Mouse (Mus musculus) neural tube, embryonic 15.5 days (tissue): ENCODE results near the gene Zfp747. TPM values are rescaled to one million over a fixed set of nuclear protein-coding genes. Genes with fewer than 3 reads are reported as not detected.

ENCODE experiments used
- ATAC-seq: fragments of 200-750 bp; cut with Nextera tagmentation; 2 replicates; pipeline ENCODE4 v1.8.0; 2017; ENCODE audit warnings: mild to moderate bottlenecking, moderate TSS enrichment, moderate library complexity; ENCODE audit not compliant: low FRiP score
- H3K27ac ChIP-seq: fragments of 300-500 bp; sonication (generic); replicated peaks from 2 replicates; pipeline ENCODE4 v1.5.1; 2015; ENCODE audit warnings: mild to moderate bottlenecking, inconsistent platforms
- H3K27me3 ChIP-seq: fragments of 300-500 bp; sonication (generic); replicated peaks from 2 replicates; pipeline ENCODE4 v1.6.1; 2015; ENCODE audit warnings: inconsistent platforms
- H3K36me3 ChIP-seq: fragments of 300-500 bp; sonication (generic); 2 replicates; pipeline ENCODE4 v1.6.1; 2015; ENCODE audit warnings: inconsistent platforms
- H3K4me1 ChIP-seq: fragments of 300-500 bp; sonication (generic); 2 replicates; pipeline ENCODE4 v1.6.1; 2015; ENCODE audit warnings: inconsistent platforms
- H3K4me2 ChIP-seq: fragments of 300-500 bp; sonication (generic); 2 replicates; pipeline ENCODE4 v1.6.1; 2015; ENCODE audit warnings: inconsistent platforms, mild to moderate bottlenecking, moderate library complexity
- H3K4me3 ChIP-seq: fragments of 300-500 bp; sonication (generic); replicated peaks from 2 replicates; pipeline ENCODE4 v1.5.1; 2015; ENCODE audit warnings: mild to moderate bottlenecking, inconsistent platforms
- H3K9ac ChIP-seq: fragments of 300-500 bp; sonication (generic); replicated peaks from 2 replicates; pipeline ENCODE4 v1.6.1; 2015; ENCODE audit warnings: mild to moderate bottlenecking, inconsistent platforms
- H3K9me3 ChIP-seq: fragments of 300-500 bp; sonication (generic); replicated peaks from 2 replicates; pipeline ENCODE4 v1.6.1; 2016; ENCODE audit warnings: inconsistent platforms
- WGBS: fragments of 180-500 bp; shearing (Covaris S2); methylation state at CpG from one replicate; pipeline ENCODE4 v1.1.7; 2015; ENCODE audit warnings: mixed read lengths; 5-methylcytosine and 5-hydroxymethylcytosine counted together
- polyA plus RNA-seq: library from polyadenylated mRNA; unstranded; fragments of >200 nt; fragmentation: Nextera tagmentation; extraction: Ambion mirVana; gene quantifications from 2 replicates; pipeline ENCODE4 v1.2.1, GENCODE M21; 2015

The Zfp747 gene
- polyA plus RNA-seq, 1 experiment from 2014 or later, result 8.5 TPM

- no peak overlapping the region for H3K27ac ChIP-seq
- 88% methylated on average over 7 of the region's 7 CpGs for WGBS
- no peaks in the 10 kb centered on the region for H3K36me3 ChIP-seq
- no peak overlapping the region for H3K4me3 ChIP-seq
- no peak overlapping the region for H3K4me2 ChIP-seq
- H3K9ac ChIP-seq, result no peak overlapping the region
- H3K27me3 ChIP-seq, result no peaks in the 10 kb centered on the region
- no peak for ATAC-seq
- 0 out of 2 replicates have a peak, but pooled peaks cover 4% of the 10 kb centered on the region for H3K4me1 ChIP-seq
- H3K9me3 ChIP-seq, result no peaks in the 10 kb centered on the region
Measured at GRCm38 (mm10) chr7:127324944-127325343, 50.9 kb downstream of the Zfp747 start.

Other genes with a start within 250 kb of the Zfp747 start
- gene Spn, start 238.2 kb downstream of the Zfp747 start, polyA plus RNA-seq, result 0.08 and 2.8 TPM in 2 replicates
- 64.2 and 65.8 TPM in 2 replicates for gene Cd2bp2, start 180.0 kb downstream of the Zfp747 start, polyA plus RNA-seq
- 30.0 and 35.6 TPM in 2 replicates for gene Tbc1d10b, start 167.6 kb downstream of the Zfp747 start, polyA plus RNA-seq
- gene Mylpf, start 167.2 kb downstream of the Zfp747 start, polyA plus RNA-seq, result 42.1 and 72.2 TPM in 2 replicates
- gene Zfp553, start 143.0 kb downstream of the Zfp747 start, polyA plus RNA-seq, result 47.5 and 48.8 TPM in 2 replicates
- gene Sept1, start 142.9 kb downstream of the Zfp747 start, polyA plus RNA-seq, result 15.8 and 40.6 TPM in 2 replicates
- 72.3 and 83.5 TPM in 2 replicates for gene Zfp771, start 131.8 kb downstream of the Zfp747 start, polyA plus RNA-seq
- gene Dctpp1, start 115.3 kb downstream of the Zfp747 start, polyA plus RNA-seq, result 128 and 136 TPM in 2 replicates
- 67.5 and 73.1 TPM in 2 replicates for gene Sephs2, start 102.0 kb downstream of the Zfp747 start, polyA plus RNA-seq
- 0.18 and 5.4 TPM in 2 replicates for gene Itgal, start 79.8 kb downstream of the Zfp747 start, polyA plus RNA-seq
- gene Zfp768, start 30.5 kb downstream of the Zfp747 start, polyA plus RNA-seq, result 17.4 and 17.8 TPM in 2 replicates
- 4.4 and 4.8 TPM in 2 replicates for gene 9130019O22Rik, start 11.1 kb upstream of the Zfp747 start, polyA plus RNA-seq
- gene E430018J23Rik, start 17.6 kb upstream of the Zfp747 start, polyA plus RNA-seq, result 5.0 and 5.2 TPM in 2 replicates
- 4.2 and 6.3 TPM in 2 replicates for gene Zfp764, start 30.8 kb upstream of the Zfp747 start, polyA plus RNA-seq
- 29.2 and 30.6 TPM in 2 replicates for gene Zfp688, start 46.0 kb upstream of the Zfp747 start, polyA plus RNA-seq
- gene Zfp689, start 73.1 kb upstream of the Zfp747 start, polyA plus RNA-seq, result 13.4 TPM in 2 replicates
- gene Prr14, start 83.6 kb upstream of the Zfp747 start, polyA plus RNA-seq, result 35.9 and 37.5 TPM in 2 replicates
- gene Fbrs, start 103.1 kb upstream of the Zfp747 start, polyA plus RNA-seq, result 10.7 and 12.2 TPM in 2 replicates
- gene Srcap, start 135.9 kb upstream of the Zfp747 start, polyA plus RNA-seq, result 46.7 and 48.3 TPM in 2 replicates
- gene Gm42715, start 143.5 kb upstream of the Zfp747 start, polyA plus RNA-seq, result 13.3 and 14.7 TPM in 2 replicates
- 6.9 and 7.3 TPM in 2 replicates for gene Tmem265, start 185.3 kb upstream of the Zfp747 start, polyA plus RNA-seq
- gene Phkg2, start 197.3 kb upstream of the Zfp747 start, polyA plus RNA-seq, result 57.4 and 60.6 TPM in 2 replicates
- 7.1 and 7.4 TPM in 2 replicates for gene Ccdc189, start 212.5 kb upstream of the Zfp747 start, polyA plus RNA-seq
- gene Rnf40, start 212.7 kb upstream of the Zfp747 start, polyA plus RNA-seq, result 37.9 and 38.5 TPM in 2 replicates
- gene Zfp629, start 239.7 kb upstream of the Zfp747 start, polyA plus RNA-seq, result 14.5 and 15.8 TPM in 2 replicates